Mouse (Mus musculus) ES-Bruce4 (cell line): ENCODE data around the gene Slc35g1.

Experiments
- CTCF ChIP-seq: IDR thresholded peaks from one replicate; pipeline ENCODE4 v1.8.1; 2011; ENCODE audit warnings: low read depth, low read length
- POLR2A ChIP-seq: IDR thresholded peaks from one replicate; pipeline ENCODE4 v1.8.1; 2011; ENCODE audit warnings: low read length; ENCODE audit not compliant: insufficient read depth

- no peak for TF ChIP-seq CTCF
- no peak for TF ChIP-seq POLR2A
These were observed 7.9 kb upstream of the Slc35g1 start for GRCm38 (mm10) chr19:38387835-38388234.
